Comparison of ENCODE assay signal across 10 mouse cellular contexts in genomic region chr4:102977778-102978321, GRCm38 (mm10). TPM values are rescaled to one million over a fixed set of nuclear protein-coding genes. Genes with fewer than 3 reads are reported as not detected.
DNase-seq lines count a peak whose midpoint lies in the region; ATAC-seq and TF ChIP-seq lines count a peak whose summit lies in the region.
"Had no signal": no experiment of that assay in that cellular context is flagged by ENCODE, and none has a peak within 500 bp of the region (broad histone marks: within the 10 kb centered on the region; RNA-seq: fewer than 3 reads in every experiment).

No protein-coding gene starts in this region.

- H3K4me3 ChIP-seq in layer of hippocampus, adult 2 months: peak overlapping the region; percentile 26
- peak overlapping the region; percentile 37; the same call in 1 of the 2 replicates for H3K4me3 ChIP-seq in embryonic facial prominence, embryonic 14.5 days (ENCODE audit: low read depth, low read length)
- no peak overlapping the region for H3K4me3 ChIP-seq in intestine, postnatal 0 days (ENCODE audit: low read depth, low read length)
- peak overlapping the region; percentile 1; the same call in 1 of the 2 replicates for H3K4me3 ChIP-seq in neural tube, embryonic 14.5 days (ENCODE audit: low read depth, low read length)

- no peak overlapping the region for H3K9ac ChIP-seq in embryonic facial prominence, embryonic 14.5 days (ENCODE audit: low read depth, low read length)
- no peak overlapping the region for H3K9ac ChIP-seq in intestine, postnatal 0 days (ENCODE audit: low read depth, low read length)
- no peak overlapping the region for H3K9ac ChIP-seq in neural tube, embryonic 14.5 days (replicated peaks; ENCODE audit: low read depth, low read length)

- 13% methylated on average over 16 of the region's 16 CpGs for WGBS in embryonic facial prominence, embryonic 14.5 days
- WGBS in intestine, postnatal 0 days: 8% methylated on average over 16 of the region's 16 CpGs
- WGBS in neural tube, embryonic 14.5 days: 11% methylated on average over 16 of the region's 16 CpGs

- peaks cover 10% of the 10 kb centered on the region for H3K4me1 ChIP-seq in embryonic facial prominence, embryonic 14.5 days (ENCODE audit: control insufficient read depth, insufficient read depth, low read length)
- H3K4me1 ChIP-seq in intestine, postnatal 0 days (replicated peaks; ENCODE audit: control insufficient read depth, insufficient read depth, low read length): no peaks in the 10 kb centered on the region
- H3K4me1 ChIP-seq in neural tube, embryonic 14.5 days (ENCODE audit: control insufficient read depth, insufficient read depth, low read length): peaks cover 11% of the 10 kb centered on the region; the same call in 1 of the 2 replicates

- ATAC-seq in embryonic facial prominence, embryonic 14.5 days (ENCODE audit: low read depth): no peak
- no peak for ATAC-seq in intestine, postnatal 0 days
- ATAC-seq in neural tube, embryonic 14.5 days (ENCODE audit: low read depth): no peak; the same call in 1 of the 2 replicates

- no peaks in the 10 kb centered on the region for H3K36me3 ChIP-seq in embryonic facial prominence, embryonic 14.5 days (ENCODE audit: control insufficient read depth, insufficient read depth, low read length)
- no peaks in the 10 kb centered on the region for H3K36me3 ChIP-seq in intestine, postnatal 0 days (ENCODE audit: control insufficient read depth, insufficient read depth)
- no peaks in the 10 kb centered on the region for H3K36me3 ChIP-seq in neural tube, embryonic 14.5 days (ENCODE audit: control insufficient read depth, insufficient read depth, low read length)

- DNase-seq in layer of hippocampus, adult 2 months (ENCODE audit: low spot score in 2 of 2): no peak
- DNase-seq in layer of hippocampus, adult 9-10 months (ENCODE audit: low spot score): no peak
- no peak for DNase-seq in embryonic facial prominence, embryonic 14.5 days (ENCODE audit: low spot score)
- DNase-seq in cerebellum, adult 8-10 months: no peak
- no peak for DNase-seq in cerebellum, adult 11-12 months
- no peak for DNase-seq in right cerebral cortex, postnatal 4 days
- DNase-seq: kidney, adult 9 months had no signal

- no peaks in the 10 kb centered on the region; the same call in 1 of the 2 replicates for H3K27me3 ChIP-seq in embryonic facial prominence, embryonic 14.5 days (replicated peaks; ENCODE audit: control insufficient read depth, insufficient read depth, low read length)
- peaks cover 8% of the 10 kb centered on the region for H3K27me3 ChIP-seq in intestine, postnatal 0 days (replicated peaks; ENCODE audit: control insufficient read depth, insufficient read depth, low read length)
- H3K27me3 ChIP-seq in neural tube, embryonic 14.5 days (ENCODE audit: control insufficient read depth, insufficient read depth, low read length): no peaks in the 10 kb centered on the region; the same call in 1 of the 2 replicates

- H3K9me3 ChIP-seq in embryonic facial prominence, embryonic 14.5 days (ENCODE audit: control insufficient read depth, low read length): no peaks in the 10 kb centered on the region
- H3K9me3 ChIP-seq in intestine, postnatal 0 days (ENCODE audit: control insufficient read depth): no peaks in the 10 kb centered on the region
- H3K9me3 ChIP-seq in neural tube, embryonic 14.5 days (ENCODE audit: control insufficient read depth, low read length): no peaks in the 10 kb centered on the region

- peak overlapping the region; percentile 79 for H3K4me2 ChIP-seq in embryonic facial prominence, embryonic 14.5 days (ENCODE audit: low read depth, low read length)
- H3K4me2 ChIP-seq in intestine, postnatal 0 days (replicated peaks; ENCODE audit: low read depth): peak overlapping the region; percentile 43
- H3K4me2 ChIP-seq in neural tube, embryonic 14.5 days (ENCODE audit: low read depth, low read length): peak overlapping the region; percentile 67

- no peak for TF ChIP-seq CTCF in layer of hippocampus, adult 2 months (conservative IDR thresholded peaks at IDR 0.05)
- TF ChIP-seq CTCF in intestine, postnatal 0 days (IDR thresholded peaks at IDR 0.05; ENCODE audit: low read depth): no peak

- H3K27ac ChIP-seq in layer of hippocampus, adult 2 months: no peak overlapping the region
- no peak overlapping the region for H3K27ac ChIP-seq in embryonic facial prominence, embryonic 14.5 days (replicated peaks; ENCODE audit: low read depth, low read length)
- H3K27ac ChIP-seq in intestine, postnatal 0 days (ENCODE audit: low read depth, low read length): no peak overlapping the region
- H3K27ac ChIP-seq in neural tube, embryonic 14.5 days (ENCODE audit: low read depth, low read length): no peak overlapping the region

RNA-seq across cellular contexts. Expression of gene Tctex1d1, which starts 0.6 kb away (rescaled TPM):
- total RNA-seq in layer of hippocampus, adult 2 months (2021): under 1 TPM; 0.27 to 0.28 TPM
- 0.94 and 1.2 TPM in 2 replicates for polyA plus RNA-seq in embryonic facial prominence, embryonic 14.5 days (2014; fragmentation: Nextera tagmentation; extraction: Ambion mirVana)
- 0.47 and 0.89 TPM in 2 replicates for polyA plus RNA-seq in intestine, postnatal 0 days (2015; fragmentation: Nextera tagmentation; extraction: Ambion mirVana)
- polyA plus RNA-seq in neural tube, embryonic 14.5 days (2014; fragmentation: Nextera tagmentation; extraction: Ambion mirVana): 1.7 and 3.8 TPM in 2 replicates
- total RNA-seq: neutrophil, adult 5-6 weeks had no signal

RNA-seq across cellular contexts. Expression of gene Insl5, which starts 48.8 kb away (rescaled TPM):
- total RNA-seq in layer of hippocampus, adult 2 months (2021): 1 to 10 TPM; 1.3 to 1.6 TPM
- polyA plus RNA-seq in embryonic facial prominence, embryonic 14.5 days (2014; fragmentation: Nextera tagmentation; extraction: Ambion mirVana): not detected in 2 replicates
- polyA plus RNA-seq in intestine, postnatal 0 days (2015; fragmentation: Nextera tagmentation; extraction: Ambion mirVana): 14.0 and 18.0 TPM in 2 replicates
- 0.31 TPM in 1 of 2 replicates, not detected in the other for polyA plus RNA-seq in neural tube, embryonic 14.5 days (2014; fragmentation: Nextera tagmentation; extraction: Ambion mirVana)
- total RNA-seq: neutrophil, adult 5-6 weeks had no signal

Comparison
In these comparisons a context has a peak if more than half of its experiments do, and no peak if none do; other contexts are left out.
1. RNA of gene Insl5, which starts 48.8 kb away (polyA plus RNA-seq): 14.0 to 18.0 TPM in intestine, postnatal 0 days; 0.31 TPM in neural tube, embryonic 14.5 days and not detected in embryonic facial prominence, embryonic 14.5 days; every median in the first group is over 10 times any median in the second.
2. Peak in every context shown above with its lines, with median percentiles within 50 percentile points of each other: H3K4me2 ChIP-seq.